Mouse (Mus musculus) hindbrain, embryonic 13.5 days (tissue): ENCODE measurements at regions not wholly inside any gene's neighbourhood (a gene's known extent, or its start where the extent isn't known, plus 50 kb on each side); places are given as distances from the start of the nearest gene placed in this dataset.

Source experiments
- ATAC-seq: fragments of 200-750 bp; cut with Nextera tagmentation; 2 replicates; pipeline ENCODE4 v1.8.0; 2017; ENCODE audit warnings: moderate TSS enrichment; ENCODE audit not compliant: low FRiP score
- H3K27ac ChIP-seq: fragments of 300-500 bp; sonication (generic); 2 replicates; pipeline ENCODE4 v1.5.1; 2015; ENCODE audit warnings: inconsistent platforms, mild to moderate bottlenecking, moderate library complexity
- H3K27me3 ChIP-seq: fragments of 300-500 bp; sonication (generic); 2 replicates; pipeline ENCODE4 v1.6.1; 2015; ENCODE audit warnings: mild to moderate bottlenecking, inconsistent platforms
- H3K36me3 ChIP-seq: fragments of 300-500 bp; sonication (generic); 2 replicates; pipeline ENCODE4 v1.6.1; 2015; ENCODE audit warnings: mild to moderate bottlenecking, inconsistent platforms
- H3K4me1 ChIP-seq: fragments of 300-500 bp; sonication (generic); replicated peaks from 2 replicates; pipeline ENCODE4 v1.6.1; 2015; ENCODE audit warnings: inconsistent platforms
- H3K4me2 ChIP-seq: fragments of 300-500 bp; sonication (generic); 2 replicates; pipeline ENCODE4 v1.6.1; 2015; ENCODE audit warnings: inconsistent platforms, mild to moderate bottlenecking, moderate library complexity
- H3K4me3 ChIP-seq: fragments of 300-500 bp; sonication (generic); 2 replicates; pipeline ENCODE4 v1.5.1; 2015; ENCODE audit warnings: mild to moderate bottlenecking, inconsistent platforms
- H3K9ac ChIP-seq: fragments of 300-500 bp; sonication (generic); 2 replicates; pipeline ENCODE4 v1.6.1; 2015; ENCODE audit warnings: mild to moderate bottlenecking, inconsistent platforms
- H3K9me3 ChIP-seq: fragments of 300-500 bp; sonication (generic); 2 replicates; pipeline ENCODE4 v1.6.1; 2016; ENCODE audit warnings: inconsistent platforms
- WGBS: fragments of 180-500 bp; shearing (Covaris S2); methylation state at CpG from one replicate; pipeline ENCODE4 v1.1.7; 2015; 5-methylcytosine and 5-hydroxymethylcytosine counted together

GRCm38 (mm10) chr6:117283616-117284015 is 115.3 kb downstream of the Cxcl12 start:
- H3K4me1 ChIP-seq: peaks cover 13% of the 10 kb centered on the region; the same call in 1 of the 2 replicates
- no peak for ATAC-seq
- no peaks in the 10 kb centered on the region for H3K9me3 ChIP-seq
- no peak overlapping the region for H3K4me2 ChIP-seq
- H3K27ac ChIP-seq: no peak overlapping the region
- WGBS: 82% methylated on average over 3 of the region's 3 CpGs
- H3K36me3 ChIP-seq: no peaks in the 10 kb centered on the region
- H3K4me3 ChIP-seq: no peak overlapping the region
- H3K9ac ChIP-seq: no peak overlapping the region
- H3K27me3 ChIP-seq: no peaks in the 10 kb centered on the region

GRCm38 (mm10) chr6:117284376-117285106 is 116.2 kb downstream of the Cxcl12 start:
- Histone ChIP-seq H3K4me3 (no peak overlapping the region), H3K9me3 (no peaks in the 10 kb centered on the region), H3K27me3 (no peaks in the 10 kb centered on the region), H3K4me2 (no peak overlapping the region), H3K9ac (no peak overlapping the region), H3K4me1 (peaks cover 11% of the 10 kb centered on the region; the same call in 1 of the 2 replicates), H3K27ac (no peak overlapping the region), H3K36me3 (no peaks in the 10 kb centered on the region)
- ATAC-seq: no peak
- 84% methylated on average over 5 of the region's 5 CpGs for WGBS

GRCm38 (mm10) chr6:117287396-117287795 is 119.1 kb downstream of the Cxcl12 start:
- 93% methylated on average over 5 of the region's 5 CpGs for WGBS
- no peak overlapping the region for H3K27ac ChIP-seq
- no peak overlapping the region for H3K4me2 ChIP-seq
- H3K9me3 ChIP-seq: no peaks in the 10 kb centered on the region
- no peak overlapping the region for H3K9ac ChIP-seq
- no peak overlapping the region for H3K4me3 ChIP-seq
- no peaks in the 10 kb centered on the region for H3K4me1 ChIP-seq
- no peaks in the 10 kb centered on the region for H3K36me3 ChIP-seq
- H3K27me3 ChIP-seq: no peaks in the 10 kb centered on the region
- no peak for ATAC-seq

GRCm38 (mm10) chr6:117293780-117294465 is 125.6 kb downstream of the Cxcl12 start:
- Histone ChIP-seq H3K4me3 (no peak overlapping the region), H3K9me3 (no peaks in the 10 kb centered on the region), H3K4me1 (no peaks in the 10 kb centered on the region), H3K36me3 (no peaks in the 10 kb centered on the region), H3K9ac (no peak overlapping the region), H3K27me3 (no peaks in the 10 kb centered on the region), H3K4me2 (no peak overlapping the region), H3K27ac (no peak overlapping the region)
- no peak for ATAC-seq
- WGBS: 27% methylated on average over 9 of the region's 9 CpGs

DNA sequence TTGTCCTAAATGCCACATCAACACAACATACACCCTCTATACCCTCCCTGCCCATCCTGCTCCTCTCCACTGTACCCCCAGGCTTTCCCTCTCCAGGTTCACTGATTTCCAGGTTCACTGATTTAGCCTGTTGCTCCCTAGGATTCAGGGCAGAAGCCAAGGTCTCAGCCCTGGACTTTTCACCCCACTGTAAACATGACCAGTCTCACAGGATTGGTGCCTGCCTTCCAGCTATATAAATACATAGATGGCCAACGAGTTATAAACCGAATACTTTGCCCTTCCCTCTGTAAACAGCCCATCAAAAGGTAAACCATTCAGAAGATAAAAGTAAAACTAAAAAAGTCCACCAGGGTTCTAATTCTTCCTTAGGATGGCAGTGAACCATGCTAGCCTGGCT is 129.6 kb downstream of the Cxcl12 start:
- WGBS: 94% methylated on average over 2 of the region's 2 CpGs
- Histone ChIP-seq H3K9ac (no peak overlapping the region), H3K4me2 (no peak overlapping the region), H3K4me3 (no peak overlapping the region), H3K9me3 (no peaks in the 10 kb centered on the region), H3K27me3 (no peaks in the 10 kb centered on the region), H3K36me3 (no peaks in the 10 kb centered on the region), H3K27ac (no peak overlapping the region), H3K4me1 (no peaks in the 10 kb centered on the region)
- no peak for ATAC-seq

GRCm38 (mm10) chr6:117299503-117300288 is 131.4 kb downstream of the Cxcl12 start:
- Histone ChIP-seq H3K4me2 (no peak overlapping the region), H3K36me3 (no peaks in the 10 kb centered on the region), H3K4me1 (no peaks in the 10 kb centered on the region), H3K9me3 (no peaks in the 10 kb centered on the region), H3K27ac (no peak overlapping the region), H3K9ac (no peak overlapping the region), H3K27me3 (no peaks in the 10 kb centered on the region), H3K4me3 (no peak overlapping the region)
- WGBS: 77% methylated on average over 7 of the region's 7 CpGs
- no peak for ATAC-seq

DNA sequence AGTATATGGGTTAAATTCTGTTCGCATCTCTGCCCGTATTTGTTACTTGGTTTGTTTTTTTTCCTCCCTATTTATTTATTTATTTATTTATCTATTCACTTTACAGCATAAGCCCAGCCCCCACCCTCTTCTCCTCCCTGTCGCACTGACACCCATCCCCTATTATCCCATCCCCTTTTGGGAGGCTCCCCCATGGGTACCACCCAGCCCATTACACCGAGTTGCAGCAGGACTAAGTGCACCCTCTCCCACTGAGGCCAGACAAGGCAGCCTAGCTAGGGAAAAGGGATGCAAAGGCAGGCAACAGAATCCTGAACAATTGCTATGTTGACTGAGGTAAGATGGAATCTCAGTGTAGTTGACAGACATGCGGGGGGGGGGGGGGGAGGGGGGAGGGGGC is 135.0 kb downstream of the Cxcl12 start:
- Histone ChIP-seq H3K27me3 (no peaks in the 10 kb centered on the region), H3K4me3 (no peak overlapping the region), H3K27ac (no peak overlapping the region), H3K9me3 (no peaks in the 10 kb centered on the region), H3K36me3 (no peaks in the 10 kb centered on the region), H3K4me2 (no peak overlapping the region), H3K9ac (no peak overlapping the region), H3K4me1 (no peaks in the 10 kb centered on the region)
- no peak for ATAC-seq
- 58% methylated on average over 4 of the region's 5 CpGs for WGBS

DNA sequence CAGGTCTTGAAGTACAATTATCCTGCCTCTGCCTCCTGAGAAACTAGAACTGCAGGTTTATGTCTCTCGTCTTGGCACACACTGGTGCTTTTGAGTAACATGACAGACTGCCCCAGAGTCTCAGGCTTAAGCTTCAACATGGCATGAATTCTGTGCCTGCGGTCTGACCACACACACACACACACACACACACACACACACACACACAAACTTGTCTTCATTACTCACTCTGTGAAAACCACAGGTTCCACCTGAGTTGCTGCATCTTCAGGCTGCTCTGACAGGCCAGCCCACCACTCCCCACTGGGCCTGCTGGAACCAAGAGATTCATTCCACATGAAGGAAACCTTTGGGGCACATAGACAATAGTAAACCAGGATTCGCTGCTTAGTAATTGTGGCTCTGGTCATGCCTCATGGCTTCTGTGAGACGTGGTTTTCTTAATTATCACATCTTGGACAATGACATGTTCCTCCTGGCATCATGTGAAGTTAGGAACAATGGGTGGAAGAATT is 137.5 kb downstream of the Cxcl12 start:
- no peak overlapping the region for H3K9ac ChIP-seq

GRCm38 (mm10) chr6:117308636-117309035 is 140.3 kb downstream of the Cxcl12 start:
- Histone ChIP-seq H3K27ac (no peak overlapping the region), H3K4me1 (peaks cover 6% of the 10 kb centered on the region; the same call in 1 of the 2 replicates), H3K36me3 (no peaks in the 10 kb centered on the region), H3K4me2 (no peak overlapping the region), H3K9me3 (no peaks in the 10 kb centered on the region), H3K27me3 (no peaks in the 10 kb centered on the region), H3K4me3 (no peak overlapping the region), H3K9ac (no peak overlapping the region)
- ATAC-seq: no peak
- 79% methylated on average over 2 of the region's 2 CpGs for WGBS

More for the DNA sequence above, 137.5 kb downstream of the Cxcl12 start:
- no peaks in the 10 kb centered on the region for H3K9me3 ChIP-seq
- H3K27ac ChIP-seq: no peak overlapping the region
- no peak overlapping the region for H3K4me3 ChIP-seq
- no peak for ATAC-seq
- no peak overlapping the region for H3K4me2 ChIP-seq
- H3K27me3 ChIP-seq: no peaks in the 10 kb centered on the region
- H3K36me3 ChIP-seq: no peaks in the 10 kb centered on the region
- 63% methylated on average over 4 of the region's 4 CpGs for WGBS
- H3K4me1 ChIP-seq: no peaks in the 10 kb centered on the region

- no peak for ATAC-seq
- 67% methylated on average over 13 of the region's 13 CpGs for WGBS
- Histone ChIP-seq H3K9me3 (no peaks in the 10 kb centered on the region), H3K36me3 (no peaks in the 10 kb centered on the region), H3K9ac (no peak overlapping the region), H3K27me3 (no peaks in the 10 kb centered on the region), H3K4me3 (no peak overlapping the region), H3K4me2 (no peak overlapping the region), H3K4me1 (peaks cover 6% of the 10 kb centered on the region; the same call in 1 of the 2 replicates), H3K27ac (no peak overlapping the region)
Observed at GRCm38 (mm10) chr6:117312891-117313781, 144.8 kb downstream of the Cxcl12 start.

DNA sequence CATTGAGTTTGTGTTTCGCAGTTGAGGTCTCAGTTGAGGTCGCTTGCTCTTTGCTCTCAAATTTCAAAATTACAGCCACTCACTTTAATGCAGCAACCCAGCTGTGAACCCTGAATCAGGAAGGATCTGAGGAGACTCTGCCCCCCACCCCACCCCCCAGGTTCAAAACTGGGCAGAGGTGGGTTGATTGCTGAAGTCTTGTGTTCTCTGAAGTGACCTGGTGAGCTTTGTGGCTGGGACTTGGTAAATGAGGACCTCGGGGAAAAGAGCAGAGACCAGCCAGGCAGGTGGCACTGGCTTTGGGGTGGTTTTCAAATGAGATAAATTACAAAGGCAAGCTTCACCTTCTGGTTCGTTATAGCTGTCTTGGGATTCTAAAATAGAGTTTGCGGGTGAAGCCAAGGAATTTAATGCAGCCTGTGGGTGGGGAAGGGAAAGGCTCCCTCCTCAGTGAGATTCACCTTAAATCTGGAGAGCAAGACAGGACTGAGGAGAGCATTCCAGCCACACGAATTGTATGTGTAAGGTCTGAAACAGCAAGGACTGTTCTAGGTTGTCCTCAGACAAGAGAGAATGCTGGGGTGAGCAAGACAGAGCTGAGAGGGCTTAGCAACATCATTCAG is 145.7 kb downstream of the Cxcl12 start:
- H3K4me2 ChIP-seq: no peak overlapping the region
- no peaks in the 10 kb centered on the region for H3K27me3 ChIP-seq
- no peak overlapping the region for H3K4me3 ChIP-seq
- no peak overlapping the region for H3K9ac ChIP-seq
- no peak for ATAC-seq
- no peaks in the 10 kb centered on the region for H3K36me3 ChIP-seq
- no peak overlapping the region for H3K27ac ChIP-seq
- peaks cover 6% of the 10 kb centered on the region; the same call in 1 of the 2 replicates for H3K4me1 ChIP-seq
- no peaks in the 10 kb centered on the region for H3K9me3 ChIP-seq
- 54% methylated on average over 6 of the region's 6 CpGs for WGBS
